Mouse (Mus musculus): Measurements from ENCODE around the gene Map3k1. TPM values are rescaled to one million over a fixed set of nuclear protein-coding genes. Genes with fewer than 3 reads are reported as not detected.

Map3k1 gene
- polyA plus RNA-seq, 1 experiment from 2014 or later, result 16.0 TPM

DNA sequence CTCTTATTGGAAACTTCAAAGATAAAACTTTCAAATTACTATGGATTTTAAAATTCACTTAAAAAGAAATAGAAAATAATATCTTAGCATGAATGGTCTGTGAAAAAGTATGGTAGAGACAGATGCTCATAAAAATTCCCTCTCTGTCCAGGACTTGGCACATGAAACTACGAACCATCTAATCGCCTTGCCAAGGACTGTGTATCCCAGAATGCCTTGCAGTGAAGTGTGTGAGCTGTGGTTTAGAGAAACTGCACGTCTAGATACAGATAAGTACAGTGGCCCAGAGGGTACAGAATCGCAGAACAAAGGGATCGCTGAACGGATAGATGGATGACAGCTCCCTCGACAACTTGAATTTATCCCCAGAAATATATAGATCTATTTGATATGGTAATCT lies 9.0 kb upstream of the Map3k1 start:
- no peak overlapping the region for H3K4me3 ChIP-seq (ENCODE audit: low read depth, low read length)
- ATAC-seq (ENCODE audit: low FRiP score) (no peak), DNase-seq (ENCODE audit: low spot score) (no peak)
- H3K36me3 ChIP-seq (ENCODE audit: control insufficient read depth, insufficient read depth, low read length), result no peaks in the 10 kb centered on the region
- no peaks in the 10 kb centered on the region for H3K9me3 ChIP-seq (ENCODE audit: control insufficient read depth, low read length)
- H3K4me1 ChIP-seq (replicated peaks; ENCODE audit: control insufficient read depth, insufficient read depth, low read length), result no peaks in the 10 kb centered on the region
- no peak overlapping the region for H3K9ac ChIP-seq (ENCODE audit: low read depth, low read length)
- H3K4me2 ChIP-seq (replicated peaks; ENCODE audit: low read depth, low read length), result no peak overlapping the region
- no peak overlapping the region for H3K27ac ChIP-seq (ENCODE audit: low read depth, low read length)
- WGBS, result 93% methylated on average over 7 of the region's 7 CpGs
- no peaks in the 10 kb centered on the region for H3K27me3 ChIP-seq (ENCODE audit: control insufficient read depth, insufficient read depth, low read length)

DNA sequence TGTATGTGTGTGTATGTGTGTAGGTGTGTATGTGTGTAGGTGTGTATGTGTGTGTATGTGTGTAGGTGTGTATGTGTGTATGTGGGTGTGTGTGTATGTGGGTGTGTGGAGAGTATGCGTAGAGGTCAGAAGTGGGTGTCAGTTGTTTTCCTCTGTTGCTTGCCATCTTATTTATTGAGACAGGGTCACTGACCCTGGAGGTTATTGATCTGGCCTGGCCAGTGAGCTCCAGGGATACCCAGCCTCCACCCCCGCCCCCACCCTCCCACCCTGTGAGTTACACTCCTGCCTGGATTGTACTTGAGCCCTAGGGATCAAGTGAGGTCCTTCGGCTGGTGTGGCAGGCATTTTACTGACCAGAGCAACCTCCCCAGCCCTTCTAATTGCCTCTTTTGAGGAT lies 7.6 kb upstream of the Map3k1 start:
- Histone ChIP-seq H3K36me3 (ENCODE audit: control insufficient read depth, insufficient read depth, low read length) (no peaks in the 10 kb centered on the region), H3K4me1 (replicated peaks; ENCODE audit: control insufficient read depth, insufficient read depth, low read length) (no peaks in the 10 kb centered on the region), H3K4me2 (replicated peaks; ENCODE audit: low read depth, low read length) (no peak overlapping the region), H3K9ac (ENCODE audit: low read depth, low read length) (no peak overlapping the region), H3K9me3 (ENCODE audit: control insufficient read depth, low read length) (no peaks in the 10 kb centered on the region), H3K4me3 (ENCODE audit: low read depth, low read length) (no peak overlapping the region), H3K27ac (ENCODE audit: low read depth, low read length) (no peak overlapping the region), H3K27me3 (ENCODE audit: control insufficient read depth, insufficient read depth, low read length) (no peaks in the 10 kb centered on the region)
- ATAC-seq (ENCODE audit: low FRiP score), result no peak
- 64% methylated on average over 3 of the region's 3 CpGs for WGBS
- no peak for DNase-seq (ENCODE audit: low spot score)

DNA sequence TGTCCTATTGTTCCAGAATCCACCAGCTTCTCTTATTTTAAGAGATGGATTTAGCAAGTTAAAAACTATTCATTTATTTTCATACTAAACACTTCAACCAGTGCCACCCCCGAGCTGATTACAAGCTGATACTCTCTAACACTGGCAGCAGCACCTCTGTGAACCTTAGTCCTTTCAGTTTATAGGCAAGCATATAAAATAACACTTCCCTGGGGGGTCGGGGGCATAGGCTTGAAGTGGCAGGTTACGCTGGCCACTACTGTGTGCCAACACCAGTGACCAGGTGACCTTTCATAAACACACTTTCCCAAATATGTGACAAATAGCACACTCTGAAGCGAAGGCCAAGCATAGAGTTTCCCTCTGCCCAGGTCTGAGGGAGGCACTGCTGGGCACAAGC lies 6.7 kb upstream of the Map3k1 start:
- H3K4me3 ChIP-seq (ENCODE audit: low read depth, low read length), result no peak overlapping the region
- no peak overlapping the region for H3K9ac ChIP-seq (ENCODE audit: low read depth, low read length)
- H3K9me3 ChIP-seq (ENCODE audit: control insufficient read depth, low read length), result no peaks in the 10 kb centered on the region
- H3K36me3 ChIP-seq (ENCODE audit: control insufficient read depth, insufficient read depth, low read length), result no peaks in the 10 kb centered on the region
- no peaks in the 10 kb centered on the region for H3K4me1 ChIP-seq (replicated peaks; ENCODE audit: control insufficient read depth, insufficient read depth, low read length)
- WGBS, result 91% methylated on average over 4 of the region's 4 CpGs
- no peak for DNase-seq (ENCODE audit: low spot score)
- H3K27me3 ChIP-seq (ENCODE audit: control insufficient read depth, insufficient read depth, low read length), result no peaks in the 10 kb centered on the region
- H3K27ac ChIP-seq (ENCODE audit: low read depth, low read length), result no peak overlapping the region
- no peak for ATAC-seq (ENCODE audit: low FRiP score)
- no peak overlapping the region for H3K4me2 ChIP-seq (replicated peaks; ENCODE audit: low read depth, low read length)

DNA sequence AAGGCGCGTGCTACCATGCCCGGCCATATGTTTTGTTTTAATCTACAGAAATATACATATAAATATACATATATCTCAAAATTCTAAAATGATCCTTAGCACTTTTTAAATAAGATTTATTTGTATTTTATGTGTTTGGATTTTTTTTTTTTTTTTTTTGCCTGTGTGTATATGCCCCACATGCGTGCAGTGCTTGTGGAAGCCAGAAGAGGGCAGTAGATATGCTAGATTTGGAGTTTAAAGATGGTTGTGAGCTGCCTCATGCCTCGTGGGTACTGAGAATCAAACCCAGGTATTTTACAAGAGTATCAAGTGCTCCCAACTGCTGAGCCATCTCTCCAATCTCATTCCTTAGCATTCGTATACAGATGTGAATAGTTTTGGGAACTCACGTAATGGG lies 6.2 kb upstream of the Map3k1 start:
- Histone ChIP-seq H3K9ac (ENCODE audit: low read depth, low read length) (no peak overlapping the region), H3K27ac (ENCODE audit: low read depth, low read length) (no peak overlapping the region), H3K36me3 (ENCODE audit: control insufficient read depth, insufficient read depth, low read length) (no peaks in the 10 kb centered on the region), H3K4me2 (replicated peaks; ENCODE audit: low read depth, low read length) (no peak overlapping the region), H3K4me1 (replicated peaks; ENCODE audit: control insufficient read depth, insufficient read depth, low read length) (no peaks in the 10 kb centered on the region), H3K27me3 (ENCODE audit: control insufficient read depth, insufficient read depth, low read length) (no peaks in the 10 kb centered on the region), H3K9me3 (ENCODE audit: control insufficient read depth, low read length) (no peaks in the 10 kb centered on the region), H3K4me3 (ENCODE audit: low read depth, low read length) (no peak overlapping the region)
- 95% methylated on average over 7 of the region's 7 CpGs for WGBS
- DNase-seq (ENCODE audit: low spot score), result no peak
- ATAC-seq (ENCODE audit: low FRiP score), result no peak

- H3K4me3 ChIP-seq (ENCODE audit: low read depth, low read length), result no peak overlapping the region
Observed at GRCm38 (mm10) chr13:111812647-111813046, 3.9 kb upstream of the Map3k1 start.

DNA sequence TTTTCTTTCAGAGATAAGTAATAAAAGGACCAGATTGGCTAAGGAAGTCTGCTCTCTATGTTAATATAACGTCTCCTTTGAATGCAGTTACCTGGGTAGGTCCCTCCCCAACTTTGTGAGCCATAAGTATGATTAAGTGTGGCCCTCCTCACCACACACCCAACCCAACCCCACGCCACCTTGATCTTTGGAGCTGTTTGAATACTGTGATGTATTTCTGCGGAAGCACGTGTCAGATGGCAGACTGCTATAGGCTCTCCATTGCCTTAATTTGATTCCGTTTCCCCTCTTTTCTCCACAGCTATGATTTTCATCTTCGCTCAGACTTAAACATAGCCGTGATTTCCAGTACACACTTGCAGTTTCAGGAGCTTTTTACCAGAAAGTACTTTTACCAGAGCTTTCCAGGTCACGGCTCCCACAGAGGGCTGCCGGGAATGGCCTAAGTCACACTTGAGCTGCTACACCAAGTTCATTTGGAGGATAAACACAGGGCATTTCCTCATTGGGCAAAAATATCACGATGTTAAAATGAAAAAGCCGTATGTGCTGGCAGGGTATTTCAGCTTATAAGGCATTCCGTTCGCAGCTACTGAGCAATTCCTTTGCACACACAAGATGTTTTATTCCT lies 2.3 kb upstream of the Map3k1 start:
- ATAC-seq (ENCODE audit: low FRiP score), result no peak
- 83% methylated on average over 13 of the region's 13 CpGs for WGBS
- no peaks in the 10 kb centered on the region for H3K4me1 ChIP-seq (replicated peaks; ENCODE audit: control insufficient read depth, insufficient read depth, low read length)

More at GRCm38 (mm10) chr13:111812647-111813046, 3.9 kb upstream of the Map3k1 start:
- 89% methylated on average over 2 of the region's 2 CpGs for WGBS
- Histone ChIP-seq H3K36me3 (ENCODE audit: control insufficient read depth, insufficient read depth, low read length) (no peaks in the 10 kb centered on the region), H3K4me2 (replicated peaks; ENCODE audit: low read depth, low read length) (no peak overlapping the region), H3K9ac (ENCODE audit: low read depth, low read length) (no peak overlapping the region), H3K27me3 (ENCODE audit: control insufficient read depth, insufficient read depth, low read length) (no peaks in the 10 kb centered on the region), H3K27ac (ENCODE audit: low read depth, low read length) (no peak overlapping the region), H3K9me3 (ENCODE audit: control insufficient read depth, low read length) (no peaks in the 10 kb centered on the region), H3K4me1 (replicated peaks; ENCODE audit: control insufficient read depth, insufficient read depth, low read length) (no peaks in the 10 kb centered on the region)
- ATAC-seq (ENCODE audit: low FRiP score) (no peak), DNase-seq (ENCODE audit: low spot score) (no peak)

DNA sequence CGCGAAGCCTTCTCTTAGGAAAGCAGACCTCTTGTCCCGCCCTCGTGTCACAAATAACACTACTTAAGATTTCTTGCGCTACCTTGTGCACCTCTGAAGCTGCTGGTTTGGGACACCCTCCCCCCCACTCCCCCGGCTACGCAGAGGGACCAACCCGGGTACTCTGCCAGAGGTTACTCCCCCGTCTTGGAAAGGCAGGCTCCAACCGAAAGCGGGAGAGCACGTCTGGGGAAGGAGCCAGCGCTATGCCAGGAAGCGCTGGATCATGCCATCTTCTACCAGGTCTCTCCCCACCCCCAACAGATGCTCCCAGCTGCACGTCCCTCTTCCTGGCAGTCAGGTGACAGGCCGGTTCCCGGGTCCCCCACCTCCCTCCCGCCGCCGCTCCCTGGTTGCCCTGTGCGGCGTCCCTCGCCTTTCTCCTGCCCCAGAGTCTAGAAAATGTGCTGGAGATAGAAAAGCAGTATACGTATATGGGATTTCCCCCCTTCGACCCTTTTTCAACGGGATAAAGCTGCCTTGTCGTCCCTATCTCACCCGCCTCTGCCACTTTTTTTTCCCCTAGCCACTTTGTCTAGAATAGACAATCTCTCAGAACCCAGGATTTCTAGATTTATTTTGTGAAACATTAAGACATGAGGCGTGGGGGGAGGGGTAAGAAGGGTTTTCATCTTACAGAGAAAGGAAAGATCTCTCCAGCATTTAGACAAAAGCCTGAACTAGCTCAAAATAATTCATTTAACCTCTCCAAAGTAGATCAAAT lies 854 bp upstream of the Map3k1 start:
- no peaks in the 10 kb centered on the region; the same call in 1 of the 2 replicates for H3K4me1 ChIP-seq (replicated peaks; ENCODE audit: control insufficient read depth, insufficient read depth, low read length)
- peak; percentile 71 for DNase-seq (ENCODE audit: low spot score)
- H3K27me3 ChIP-seq (ENCODE audit: control insufficient read depth, insufficient read depth, low read length), result no peaks in the 10 kb centered on the region
- peak overlapping the region; percentile 89 for H3K9ac ChIP-seq (ENCODE audit: low read depth, low read length)
- peak overlapping the region; percentile 91 for H3K4me3 ChIP-seq (ENCODE audit: low read depth, low read length)
- ATAC-seq (ENCODE audit: low FRiP score), result peak; percentile 68
- peak overlapping the region; percentile 97 for H3K27ac ChIP-seq (ENCODE audit: low read depth, low read length)
- WGBS, result under 1% methylated on average over 29 of the region's 29 CpGs
- H3K4me2 ChIP-seq (replicated peaks; ENCODE audit: low read depth, low read length), result peak overlapping the region; percentile 90
- H3K36me3 ChIP-seq (ENCODE audit: control insufficient read depth, insufficient read depth, low read length), result no peaks in the 10 kb centered on the region
- no peaks in the 10 kb centered on the region for H3K9me3 ChIP-seq (ENCODE audit: control insufficient read depth, low read length)

More for the DNA sequence above, 2.3 kb upstream of the Map3k1 start:
- Histone ChIP-seq H3K36me3 (ENCODE audit: control insufficient read depth, insufficient read depth, low read length) (no peaks in the 10 kb centered on the region), H3K4me3 (ENCODE audit: low read depth, low read length) (no peak overlapping the region), H3K9ac (ENCODE audit: low read depth, low read length) (no peak overlapping the region), H3K27ac (ENCODE audit: low read depth, low read length) (no peak overlapping the region), H3K27me3 (ENCODE audit: control insufficient read depth, insufficient read depth, low read length) (no peaks in the 10 kb centered on the region), H3K9me3 (ENCODE audit: control insufficient read depth, low read length) (no peaks in the 10 kb centered on the region), H3K4me2 (replicated peaks; ENCODE audit: low read depth, low read length) (no peak overlapping the region)
- no peak for DNase-seq (ENCODE audit: low spot score)

DNA sequence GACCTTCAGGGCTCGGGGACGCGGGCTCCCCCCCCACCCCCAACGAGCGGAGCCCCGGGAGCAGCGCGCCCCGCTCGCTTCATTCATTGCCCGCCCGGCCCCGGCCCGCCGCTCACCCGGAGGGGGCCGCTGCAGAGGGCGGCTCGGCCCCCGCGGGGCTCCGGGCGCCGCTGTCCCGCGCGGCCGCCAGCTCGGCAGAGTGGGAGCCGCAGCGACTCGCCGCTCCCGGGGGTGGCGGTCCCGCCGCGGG lies 481 bp downstream of the Map3k1 start:
- H3K9me3 ChIP-seq (ENCODE audit: control insufficient read depth, low read length), result no peaks in the 10 kb centered on the region
- H3K4me3 ChIP-seq (ENCODE audit: low read depth, low read length), result peak overlapping the region; percentile 91
- under 1% methylated on average over 22 of the region's 38 CpGs for WGBS
- peak overlapping the region; percentile 97 for H3K27ac ChIP-seq (ENCODE audit: low read depth, low read length)
- no peaks in the 10 kb centered on the region; the same call in 1 of the 2 replicates for H3K4me1 ChIP-seq (replicated peaks; ENCODE audit: control insufficient read depth, insufficient read depth, low read length)
- no peak for DNase-seq (ENCODE audit: low spot score)
- H3K36me3 ChIP-seq (ENCODE audit: control insufficient read depth, insufficient read depth, low read length), result no peaks in the 10 kb centered on the region
- H3K27me3 ChIP-seq (ENCODE audit: control insufficient read depth, insufficient read depth, low read length), result no peaks in the 10 kb centered on the region
- peak overlapping the region; percentile 89 for H3K9ac ChIP-seq (ENCODE audit: low read depth, low read length)
- H3K4me2 ChIP-seq (replicated peaks; ENCODE audit: low read depth, low read length), result peak overlapping the region; percentile 96
- peak; percentile 82 for ATAC-seq (ENCODE audit: low FRiP score)
